Mouse (Mus musculus) adrenal gland, adult 18-20 months (tissue): ENCODE data around the gene Zbtb11. TPM values are rescaled to one million over a fixed set of nuclear protein-coding genes. Genes with fewer than 3 reads are reported as not detected.
A peak's percentile ranks its signal among the peaks of the same experiment; 100 is the strongest.
"Not testable (repeated sequence)": the region's sequence is repeated elsewhere in the genome, so short reads cannot be mapped to it uniquely, and the experiment has no call there.

Experiments
- DNase-seq, 2 experiments: peaks; one replicate each; pipeline ENCODE4 v3.0.0; 2021 to 2022; ENCODE audit warnings: low spot score in 2 of 2
- long read RNA-seq, 2 experiments: library from polyadenylated mRNA; stranded (forward); transcript quantifications; one replicate each; pipeline ENCODE4 v2.0.0; 2021
- total RNA-seq, 2 experiments: library from RNA; stranded (reverse); gene quantifications; 1 replicate in 1 of 2; 2 replicates in 1 of 2; pipeline ENCODE4 v1.2.3; 2021

Zbtb11 gene
- total RNA-seq: 10 to 100 TPM; 20.9 to 25.2 TPM
- long read RNA-seq, experiment 1, full-length matches to known transcripts: 10 of 11 reads
- long read RNA-seq, experiment 1, partial matches to known transcripts: 0 of 11 reads
- long read RNA-seq, experiment 1, other reads (novel, unspliced or antisense): 1 of 11 reads
- long read RNA-seq, experiment 2, full-length matches to known transcripts: 11 of 29 reads
- long read RNA-seq, experiment 2, partial matches to known transcripts: 15 of 29 reads
- long read RNA-seq, experiment 2, other reads (novel, unspliced or antisense): 3 of 29 reads

GRCm38 (mm10) chr16:55973431-55974255 lies at the start of gene Zbtb11:
TSS of gene Zbtb11 (plus strand) at chr16:55973883.
- DNase-seq: peak; percentile 99

- DNase-seq: no peak
Observed at GRCm38 (mm10) chr16:55924010-55924409, 49.7 kb upstream of the Zbtb11 start.

GRCm38 (mm10) chr16:55933681-55934343 lies 39.9 kb upstream of the Zbtb11 start:
- peak; percentile 37 to 45 for DNase-seq

GRCm38 (mm10) chr16:55934453-55935037 lies 39.1 kb upstream of the Zbtb11 start, which contains the start of gene Cep97:
TSS of gene Cep97 (minus strand) at chr16:55934855.
- DNase-seq: peak; percentile 74 to 78

- DNase-seq: no peak
Observed at GRCm38 (mm10) chr16:55938761-55939160, 34.9 kb upstream of the Zbtb11 start.

GRCm38 (mm10) chr16:55939703-55940102 lies 34.0 kb upstream of the Zbtb11 start:
- no peak for DNase-seq

GRCm38 (mm10) chr16:55940781-55941180 lies 32.9 kb upstream of the Zbtb11 start:
- DNase-seq: no peak

- no peak for DNase-seq
Observed at GRCm38 (mm10) chr16:55947266-55947665, 26.4 kb upstream of the Zbtb11 start.

GRCm38 (mm10) chr16:55947876-55948410 lies 25.7 kb upstream of the Zbtb11 start:
- not testable (repeated sequence) for DNase-seq

- DNase-seq: no peak
Observed at GRCm38 (mm10) chr16:55948963-55949362, 24.7 kb upstream of the Zbtb11 start.

GRCm38 (mm10) chr16:55950462-55950861 lies 23.2 kb upstream of the Zbtb11 start:
- no peak for DNase-seq

GRCm38 (mm10) chr16:55950946-55951678 lies 22.6 kb upstream of the Zbtb11 start:
- DNase-seq: peak; percentile 66 to 73

GRCm38 (mm10) chr16:55951679-55952327 lies 21.9 kb upstream of the Zbtb11 start:
- no peak for DNase-seq

- no peak for DNase-seq
Observed at GRCm38 (mm10) chr16:55952771-55953170, 20.9 kb upstream of the Zbtb11 start.

GRCm38 (mm10) chr16:55954196-55954595 lies 19.5 kb upstream of the Zbtb11 start:
- DNase-seq: not testable (repeated sequence)

- DNase-seq: not testable (repeated sequence)
Observed at GRCm38 (mm10) chr16:55963068-55963467, 10.6 kb upstream of the Zbtb11 start.

GRCm38 (mm10) chr16:55964126-55964949 lies 9.3 kb upstream of the Zbtb11 start:
- DNase-seq: no peak

GRCm38 (mm10) chr16:55966212-55966871 lies 7.3 kb upstream of the Zbtb11 start, which contains the start of gene Rpl24:
TSS of gene Rpl24 (plus strand) at chr16:55966275.
- peak; percentile 95 for DNase-seq
